Mouse (Mus musculus): Measurements from ENCODE around the gene Gp1bb.

The Gp1bb gene

DNA sequence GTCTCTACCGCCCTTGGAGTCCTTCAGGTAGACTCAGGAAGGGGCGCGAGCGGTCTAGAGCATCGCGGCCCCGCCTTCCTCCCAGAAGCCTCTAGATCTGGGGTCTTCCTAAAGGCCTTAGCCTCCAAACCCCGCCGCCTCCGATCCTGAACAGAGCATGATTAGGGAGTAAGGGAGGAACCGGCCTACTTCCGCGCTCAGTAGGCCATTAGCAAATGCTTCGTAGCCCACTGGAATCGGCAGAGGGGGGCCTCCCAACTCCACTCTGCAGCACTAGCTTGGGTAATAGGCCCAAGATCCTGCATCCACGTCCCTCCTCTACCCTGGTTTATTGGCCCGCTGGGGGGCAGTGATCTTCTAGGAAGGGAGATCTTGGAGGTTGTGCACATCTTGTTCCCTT is at the start of gene Gp1bb:
Gp1bb (minus strand) TSS at position 385 of the 400 bp plus-strand sequence.
- no peak for DNase-seq (ENCODE audit: low spot score in 2 of 2)

DNA sequence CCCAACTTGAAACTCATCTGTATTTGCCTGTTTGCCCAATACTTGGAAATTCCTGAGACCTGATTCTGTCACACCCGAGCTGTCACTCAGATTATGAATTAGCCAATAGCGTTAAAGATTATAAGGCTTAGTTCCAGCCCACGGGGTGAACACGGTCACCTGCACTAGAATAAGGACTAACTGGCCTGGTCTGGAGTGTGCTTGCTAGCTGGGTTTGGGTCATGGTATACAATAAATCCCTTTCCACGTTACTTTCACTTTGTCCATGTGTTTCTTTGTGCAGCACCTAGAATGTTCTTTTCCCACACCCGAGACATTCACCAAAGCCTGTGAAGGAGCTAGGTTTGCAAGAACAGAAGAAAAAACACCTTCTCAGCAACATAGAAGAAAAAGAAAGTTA is 47.7 kb upstream of the Gp1bb start:
- no peak for DNase-seq (ENCODE audit: low spot score in 2 of 2)

GRCm38 (mm10) chr16:18658597-18658996 is 36.4 kb upstream of the Gp1bb start:
- no peak for DNase-seq (ENCODE audit: low spot score in 2 of 2)

DNA sequence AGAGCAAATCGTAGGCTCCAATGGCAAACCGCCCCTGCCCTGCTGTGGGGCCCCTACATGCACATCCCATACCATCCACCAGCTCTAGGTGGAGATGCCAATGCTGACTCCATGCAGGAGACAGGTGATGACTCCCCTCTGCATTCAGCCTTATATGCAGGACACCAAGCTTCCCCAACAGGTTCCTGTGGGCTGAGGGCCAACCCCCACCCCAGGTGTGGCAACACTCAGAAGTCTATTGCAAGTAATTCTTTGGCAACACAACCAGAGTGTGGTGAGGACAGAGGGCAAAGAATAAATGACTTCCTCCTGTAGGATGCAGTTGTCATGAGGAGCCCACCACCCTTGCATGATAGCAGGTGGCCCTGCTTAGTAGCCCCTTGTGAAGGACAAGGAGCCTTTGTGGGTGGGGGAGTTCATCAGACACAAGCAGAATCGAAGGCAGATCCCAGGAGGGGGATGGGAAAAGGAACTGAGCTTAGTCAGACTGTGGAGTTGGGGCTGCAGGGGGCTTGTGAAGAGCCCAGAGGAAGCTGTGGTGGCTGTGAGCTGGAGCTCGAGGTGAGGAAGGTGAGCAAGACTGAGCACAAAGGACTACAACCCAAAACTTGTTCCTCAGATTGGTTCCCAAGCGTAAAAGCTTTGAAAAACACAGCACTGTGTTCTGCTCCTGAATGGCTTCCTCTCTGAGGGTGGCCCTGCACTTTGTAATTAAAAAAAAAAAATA is 33.3 kb upstream of the Gp1bb start:
- no peak for DNase-seq (ENCODE audit: low spot score in 2 of 2)

DNA sequence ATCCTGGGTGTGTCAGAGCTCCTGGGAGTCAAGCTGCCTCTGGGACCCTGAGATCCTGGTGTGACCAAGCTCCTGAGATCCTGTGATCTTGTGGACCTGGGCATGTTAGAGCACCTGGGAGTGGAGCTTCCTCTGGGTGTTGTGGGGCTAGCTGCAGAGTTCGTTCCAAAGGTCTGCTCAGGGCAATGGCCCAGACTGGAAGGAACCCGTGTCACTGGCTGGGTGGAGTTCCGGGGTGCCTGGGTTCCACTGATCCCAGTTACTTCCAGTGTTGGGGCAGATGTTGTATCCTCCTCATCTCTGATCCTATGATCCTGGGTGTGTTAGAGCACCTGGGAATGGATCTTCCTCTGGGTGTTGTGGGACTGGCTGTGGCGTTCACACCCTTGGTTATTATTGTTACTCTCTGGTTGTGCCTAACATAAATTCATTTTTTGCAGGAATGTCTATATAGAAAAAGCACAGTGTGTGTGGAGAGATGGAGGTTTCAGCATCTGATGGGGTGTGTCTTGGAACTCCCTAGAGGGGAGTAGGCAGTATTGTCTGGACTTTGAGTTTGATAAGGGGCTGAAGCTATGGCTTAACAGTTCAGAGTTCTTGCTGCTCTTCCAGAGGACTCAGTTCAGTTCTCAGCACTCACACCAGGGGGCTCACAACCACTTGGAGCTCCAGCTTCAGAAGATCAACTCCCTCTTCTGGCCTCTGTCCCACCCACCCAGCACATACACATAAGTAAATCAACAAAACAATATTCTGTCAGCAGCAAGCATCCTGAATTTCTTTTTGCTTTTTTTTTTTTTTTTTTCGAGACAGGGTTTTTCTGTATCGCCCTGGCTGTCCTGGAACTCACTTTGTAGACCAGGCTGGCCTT is 31.3 kb upstream of the Gp1bb start:
- DNase-seq (ENCODE audit: low spot score in 2 of 2), result no peak

DNA sequence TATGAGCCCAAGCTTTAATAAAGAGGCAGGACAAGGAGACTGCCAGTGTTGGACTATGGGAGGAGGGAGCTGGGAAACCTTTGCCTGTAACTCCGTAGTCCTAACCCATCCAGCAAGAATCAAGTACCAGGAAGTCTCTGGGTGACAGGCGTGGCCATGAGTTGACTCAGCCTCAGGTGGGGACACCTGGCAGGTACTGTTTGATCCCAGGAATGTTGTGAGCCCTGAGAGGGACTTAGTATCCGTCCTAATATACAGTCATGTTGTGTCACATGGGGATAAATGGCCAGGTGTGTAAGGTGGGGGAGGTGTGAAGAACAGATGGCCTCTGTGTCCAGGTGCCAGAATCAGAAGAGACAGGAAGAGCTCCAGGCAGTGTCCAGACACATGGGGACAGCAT is 26.9 kb upstream of the Gp1bb start:
- no peak for DNase-seq (ENCODE audit: low spot score in 2 of 2)

DNA sequence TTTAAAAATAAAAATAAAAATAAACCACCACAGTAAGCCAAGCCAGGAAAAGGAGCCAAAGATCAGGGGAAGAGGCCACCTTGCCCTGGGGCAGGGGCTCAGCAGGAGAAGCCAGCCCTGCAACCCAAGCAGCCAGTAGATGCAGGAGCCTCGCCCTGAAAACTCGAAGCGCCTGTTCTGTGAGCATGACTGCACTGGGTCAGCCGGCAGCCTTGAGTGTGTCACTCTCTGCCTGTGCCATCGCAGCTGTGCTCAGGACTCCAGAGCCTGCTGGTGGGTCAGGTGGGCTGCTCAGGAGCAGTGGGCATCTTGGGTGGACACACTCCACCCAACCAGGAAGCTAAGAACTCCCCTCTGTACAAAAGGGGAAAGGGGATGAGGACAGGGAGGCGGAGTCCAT is 23.1 kb upstream of the Gp1bb start:
- DNase-seq (ENCODE audit: low spot score in 2 of 2), result no peak

- DNase-seq (ENCODE audit: low spot score in 2 of 2), result no peak
Measured at GRCm38 (mm10) chr16:18644485-18644884, 22.3 kb upstream of the Gp1bb start.

- no peak for DNase-seq (ENCODE audit: low spot score in 2 of 2)
Measured at GRCm38 (mm10) chr16:18643406-18643998, 21.3 kb upstream of the Gp1bb start.

- DNase-seq (ENCODE audit: low spot score in 2 of 2), result no peak
Measured at GRCm38 (mm10) chr16:18642897-18643296, 20.7 kb upstream of the Gp1bb start.

GRCm38 (mm10) chr16:18642291-18642690 is 20.1 kb upstream of the Gp1bb start:
- no peak for DNase-seq (ENCODE audit: low spot score in 2 of 2)

- DNase-seq (ENCODE audit: low spot score in 2 of 2), result no peak
Measured at GRCm38 (mm10) chr16:18639382-18639929, 17.3 kb upstream of the Gp1bb start.

- no peak for DNase-seq (ENCODE audit: low spot score in 2 of 2)
Measured at GRCm38 (mm10) chr16:18638396-18638795, 16.2 kb upstream of the Gp1bb start.

DNA sequence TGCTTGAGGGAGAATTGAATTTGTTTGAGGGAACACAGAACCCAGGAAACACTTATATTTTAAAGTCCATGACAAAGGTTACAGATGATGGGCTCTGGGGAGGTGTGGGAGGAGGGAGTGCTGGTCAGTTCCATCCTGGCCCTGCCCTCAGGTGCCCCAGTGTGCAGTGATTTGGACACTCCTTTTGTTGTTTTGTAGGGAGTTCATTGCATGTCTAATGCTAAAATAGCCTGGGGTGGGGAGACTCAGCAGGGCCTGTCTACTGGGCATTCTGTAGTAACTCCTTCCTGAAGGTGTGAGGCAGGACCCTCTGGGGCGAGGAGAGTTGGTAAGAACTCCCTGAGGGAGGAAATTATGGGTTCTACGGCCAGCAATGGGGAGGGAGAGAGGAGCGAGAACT is 14.6 kb upstream of the Gp1bb start:
- no peak for DNase-seq (ENCODE audit: low spot score in 2 of 2)

DNA sequence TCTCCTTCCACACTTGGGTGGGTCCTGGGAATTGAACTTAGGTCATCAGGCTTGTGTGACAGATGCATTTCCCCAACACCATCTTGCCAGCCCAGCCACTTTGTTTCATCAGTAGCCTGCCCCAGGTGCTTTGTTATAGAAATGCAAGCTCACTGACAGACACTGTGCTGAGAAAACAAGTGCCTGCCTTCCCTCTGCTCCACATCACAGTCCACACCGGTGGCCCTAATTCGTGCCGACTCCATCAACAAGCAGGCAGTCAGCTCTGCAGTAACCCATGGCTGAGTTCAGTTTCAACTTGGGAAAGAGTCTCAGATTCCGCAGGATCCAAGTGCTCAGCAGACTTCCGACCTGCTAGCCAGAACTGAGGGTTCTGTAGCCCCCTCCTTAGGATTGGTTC is 14.2 kb upstream of the Gp1bb start:
- DNase-seq (ENCODE audit: low spot score in 2 of 2), result no peak

DNA sequence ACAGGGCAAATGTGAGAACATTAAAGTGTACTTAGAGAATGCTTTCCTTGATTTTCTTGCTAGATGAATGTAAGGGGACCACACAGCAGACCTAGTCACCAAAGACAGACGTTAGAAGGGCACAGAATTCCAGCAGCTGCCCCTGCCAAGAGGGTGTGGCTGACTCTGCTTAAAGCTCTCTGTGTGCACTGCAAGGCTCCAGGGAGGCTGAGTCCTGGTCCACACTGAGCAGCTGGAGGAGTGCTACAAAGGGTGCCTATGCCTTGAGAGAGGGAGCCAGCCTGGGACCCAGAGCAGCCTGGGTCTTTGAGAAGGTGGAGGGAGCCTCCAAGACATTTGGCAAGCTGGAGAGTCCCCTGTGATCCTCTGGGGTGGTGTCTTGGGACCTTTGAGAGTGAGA is 11.1 kb upstream of the Gp1bb start:
- no peak for DNase-seq (ENCODE audit: low spot score in 2 of 2)

DNA sequence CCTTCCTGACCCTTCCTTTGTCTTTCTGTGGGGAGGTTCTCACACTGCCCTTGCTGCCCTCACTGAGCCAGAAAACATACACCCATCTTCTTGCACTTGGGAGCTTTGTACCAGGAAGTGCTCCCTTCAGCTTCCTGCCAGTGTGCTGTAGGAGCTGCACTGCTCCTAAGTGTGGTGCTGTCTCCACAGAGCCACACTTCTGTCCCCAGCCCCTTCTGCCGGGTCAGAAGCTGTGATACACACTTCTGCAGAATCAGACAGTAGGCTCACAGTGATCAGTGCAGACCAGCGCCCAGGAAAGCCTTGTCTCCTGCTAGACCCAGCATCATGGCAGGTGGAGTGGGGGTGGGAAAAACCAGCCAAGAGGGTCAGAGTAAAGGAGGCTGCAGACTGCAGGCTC is 10.6 kb upstream of the Gp1bb start:
- DNase-seq (ENCODE audit: low spot score in 2 of 2), result no peak

GRCm38 (mm10) chr16:18632059-18632458 is 9.9 kb upstream of the Gp1bb start:
- DNase-seq (ENCODE audit: low spot score in 2 of 2), result no peak

GRCm38 (mm10) chr16:18631141-18631540 is 8.9 kb upstream of the Gp1bb start:
- no peak for DNase-seq (ENCODE audit: low spot score in 2 of 2)

- no peak for DNase-seq (ENCODE audit: low spot score in 2 of 2)
Measured at GRCm38 (mm10) chr16:18630291-18630690, 8.1 kb upstream of the Gp1bb start.

GRCm38 (mm10) chr16:18629390-18630231 is 7.4 kb upstream of the Gp1bb start, which contains the start of gene Sept5:
Gene Sept5, minus strand, starts transcription at chr16:18629954.
- no peak for DNase-seq (ENCODE audit: low spot score in 2 of 2)

Measured in thymus, postnatal 10 days (tissue).